Mouse (Mus musculus) retina, postnatal 7 days (tissue): ENCODE data around the gene Ercc8.

Experiments
- DNase-seq: peaks from one replicate; pipeline ENCODE4 v3.0.0-alpha.2; 2012; ENCODE audit warnings: low read depth, low spot score

The Ercc8 gene

DNA sequence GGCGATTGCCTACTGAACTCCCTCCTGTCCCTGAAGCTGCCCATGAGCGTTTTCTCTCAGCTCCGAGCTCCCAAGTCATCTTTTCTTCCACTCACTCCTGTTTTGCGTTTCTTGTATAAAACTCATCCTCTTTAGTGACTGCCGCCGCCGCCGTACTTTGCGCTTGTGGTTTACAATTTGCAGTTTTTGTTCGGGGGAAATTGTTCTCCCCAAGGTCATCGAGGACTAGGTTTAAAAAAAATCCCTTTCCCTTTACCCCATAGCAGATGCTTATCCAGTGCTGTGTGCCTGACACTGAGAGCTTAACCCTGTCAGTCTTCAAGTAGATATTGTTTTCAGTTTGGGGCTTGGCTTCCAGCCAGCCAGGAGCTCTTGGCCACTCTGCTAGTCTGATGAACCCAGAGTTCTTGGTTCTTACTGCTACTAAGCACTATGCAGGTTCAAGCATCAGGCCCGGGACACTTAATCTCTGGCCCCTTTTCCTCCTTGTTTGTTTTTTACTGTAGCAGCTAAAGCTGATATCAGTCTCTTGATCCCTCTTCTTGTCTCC lies 56.8 kb downstream of the Ercc8 start:
- DNase-seq, result no peak

DNA sequence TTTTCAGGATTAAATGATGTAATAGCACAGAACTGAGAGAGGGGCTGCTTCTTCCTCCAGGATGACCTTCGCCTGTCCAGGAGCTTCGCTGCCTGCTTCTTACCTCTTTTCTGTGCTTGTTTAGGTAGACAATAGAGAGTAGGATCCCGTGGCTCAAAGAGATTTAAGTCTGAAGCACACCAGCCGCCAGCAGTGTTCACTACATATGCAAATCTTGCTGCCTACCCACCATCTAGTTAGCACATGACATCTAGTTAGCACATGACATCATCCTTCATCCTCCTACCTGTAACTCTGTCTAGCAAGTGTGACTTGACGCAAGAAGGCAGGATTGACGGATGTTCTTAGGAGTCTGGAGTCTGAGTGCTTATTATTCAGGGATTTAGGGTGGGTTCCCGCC lies 61.2 kb downstream of the Ercc8 start:
- no peak for DNase-seq

DNA sequence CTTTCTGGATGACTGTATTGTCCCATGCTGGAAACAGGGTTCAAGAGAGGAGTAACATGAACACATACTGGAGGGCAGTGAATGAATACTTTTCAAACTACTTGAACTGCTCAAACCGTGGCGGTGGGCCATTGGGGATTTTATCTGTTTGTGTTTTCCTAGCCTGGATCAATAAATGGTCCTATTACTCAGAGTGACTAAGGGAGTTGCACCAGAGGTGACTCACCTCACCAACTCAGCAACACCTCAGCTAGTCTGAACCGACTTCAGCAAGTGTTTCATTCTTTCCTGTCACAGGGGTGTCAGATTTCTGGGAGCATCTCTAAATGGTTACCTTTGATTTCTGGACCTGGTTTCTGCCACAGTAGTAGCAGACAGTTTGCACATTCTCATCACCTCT lies 70.7 kb downstream of the Ercc8 start:
- DNase-seq, result no peak

DNA sequence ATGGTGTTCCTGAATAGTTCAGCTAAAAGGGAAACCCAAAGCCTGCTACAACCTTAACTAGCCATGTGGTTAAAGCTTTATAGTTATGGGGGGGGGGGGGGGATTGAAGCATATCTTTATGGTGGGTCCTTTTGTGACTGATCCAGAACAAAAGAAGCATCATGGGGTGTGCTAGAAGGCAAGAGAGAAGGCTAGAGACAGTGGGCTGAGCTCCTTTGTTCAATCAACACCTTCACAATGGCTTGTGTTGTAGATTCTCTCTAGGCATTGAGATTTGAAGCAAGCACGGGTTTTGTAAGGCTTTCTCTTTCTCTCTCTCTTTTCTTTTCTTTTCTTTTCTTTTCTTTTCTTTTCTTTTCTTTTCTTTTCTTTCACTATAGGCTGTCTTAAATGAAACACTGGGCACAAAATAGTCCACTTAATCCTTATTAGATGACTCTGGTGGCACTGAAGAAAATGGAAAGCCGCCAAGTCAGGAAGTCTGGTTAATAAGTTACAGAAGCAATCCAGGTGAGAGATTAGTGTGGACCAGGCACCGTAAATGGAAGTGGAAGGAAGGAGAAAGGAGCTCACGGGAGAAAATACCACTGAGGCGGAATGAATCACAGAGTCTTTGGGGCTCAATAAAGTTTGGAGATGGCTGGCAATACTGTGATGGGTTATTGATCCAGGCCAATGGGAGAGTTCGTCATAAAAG lies 71.3 kb downstream of the Ercc8 start:
- no peak for DNase-seq

DNA sequence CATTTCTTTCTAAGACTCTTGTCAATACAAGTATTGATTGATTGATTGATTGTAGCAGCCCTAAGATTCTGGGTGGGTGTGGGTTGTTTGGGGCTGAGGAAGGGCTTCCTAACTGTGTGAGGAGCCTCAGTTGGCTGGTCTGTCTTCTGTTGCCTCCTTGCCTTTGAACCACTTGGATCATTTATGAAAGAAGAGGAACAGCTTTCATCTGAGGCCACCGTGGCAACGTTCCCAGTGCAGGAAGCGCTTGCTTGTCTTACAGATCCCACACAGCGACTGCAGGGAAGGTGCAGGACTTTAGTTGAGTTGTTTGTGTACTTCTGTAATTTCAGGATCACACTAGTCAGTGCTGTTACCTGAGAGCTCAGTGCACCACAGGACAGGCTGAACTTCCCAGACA lies 81.5 kb downstream of the Ercc8 start:
- DNase-seq, result no peak

DNA sequence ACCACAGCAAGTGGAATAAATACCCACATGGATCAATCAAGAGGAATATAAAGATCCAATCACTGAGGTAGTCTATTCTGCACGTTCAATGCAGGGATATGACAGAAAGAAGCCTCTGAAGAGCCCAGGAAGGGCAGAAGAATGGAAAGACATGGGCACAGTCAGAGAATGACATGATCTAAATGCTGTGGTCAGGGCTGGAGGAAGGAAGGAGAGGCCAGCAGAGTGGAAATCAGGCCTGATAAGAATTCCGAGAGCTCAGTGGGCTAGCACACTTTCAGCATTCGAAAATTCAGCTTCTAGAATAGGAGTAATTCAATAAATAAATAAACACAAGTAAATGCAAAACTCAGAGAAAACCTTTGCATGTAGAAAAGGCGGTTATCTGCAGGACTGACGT lies 83.2 kb downstream of the Ercc8 start:
- DNase-seq, result no peak
